Mouse (Mus musculus) hindbrain, embryonic 11.5 days (tissue): ENCODE measurements around the gene Stam. TPM values are rescaled to one million over a fixed set of nuclear protein-coding genes. Genes with fewer than 3 reads are reported as not detected.
A peak's percentile ranks its signal among the peaks of the same experiment; 100 is the strongest.

Source experiments
- ATAC-seq: fragments of 200-750 bp; cut with Nextera tagmentation; 2 replicates; pipeline ENCODE4 v1.8.0; 2017; ENCODE audit warnings: mild to moderate bottlenecking, moderate TSS enrichment, moderate library complexity; ENCODE audit not compliant: low FRiP score
- DNase-seq: peaks from one replicate; pipeline ENCODE4 v3.0.0-alpha.2; 2015; ENCODE audit warnings: low spot score
- H3K27ac ChIP-seq: fragments of 300-500 bp; sonication (generic); 2 replicates; pipeline ENCODE4 v1.5.1; 2014; ENCODE audit warnings: mild to moderate bottlenecking, low read depth, low read length
- H3K27me3 ChIP-seq: fragments of 300-500 bp; sonication (generic); 2 replicates; pipeline ENCODE4 v1.6.1; 2014; ENCODE audit warnings: mild to moderate bottlenecking, low read length, moderate library complexity, mixed read lengths; ENCODE audit not compliant: control insufficient read depth, insufficient read depth
- H3K36me3 ChIP-seq: fragments of 300-500 bp; sonication (generic); 2 replicates; pipeline ENCODE4 v1.6.1; 2014; ENCODE audit warnings: mild to moderate bottlenecking, low read length, moderate library complexity, mixed read lengths; ENCODE audit not compliant: control insufficient read depth, insufficient read depth
- H3K4me1 ChIP-seq: fragments of 300-500 bp; sonication (generic); replicated peaks from 2 replicates; pipeline ENCODE4 v1.6.1; 2014; ENCODE audit warnings: low read length, mixed read lengths; ENCODE audit not compliant: control insufficient read depth, insufficient read depth
- H3K4me2 ChIP-seq: fragments of 300-500 bp; sonication (generic); replicated peaks from 2 replicates; pipeline ENCODE4 v1.6.1; 2014; ENCODE audit warnings: mild to moderate bottlenecking, low read depth, low read length
- H3K4me3 ChIP-seq: fragments of 300-500 bp; sonication (generic); 2 replicates; pipeline ENCODE4 v1.5.1; 2014; ENCODE audit warnings: low read depth, low read length
- H3K9ac ChIP-seq: fragments of 300-500 bp; sonication (generic); 2 replicates; pipeline ENCODE4 v1.6.1; 2014; ENCODE audit warnings: low read depth, low read length
- H3K9me3 ChIP-seq: fragments of 300-500 bp; sonication (generic); 2 replicates; pipeline ENCODE4 v1.6.1; 2016; ENCODE audit warnings: low read length; ENCODE audit not compliant: control insufficient read depth
- WGBS: fragments of 180-500 bp; shearing (Covaris S2); extraction: QIAGEN DNeasy Blood & Tissue Kit; methylation state at CpG from one replicate; pipeline ENCODE4 v1.1.7; 2014; 5-methylcytosine and 5-hydroxymethylcytosine counted together
- polyA plus RNA-seq: library from polyadenylated mRNA; unstranded; fragments of >200 nt; fragmentation: Nextera tagmentation; extraction: Ambion mirVana; gene quantifications from 2 replicates; pipeline ENCODE4 v1.2.1, GENCODE M21; 2014

The Stam gene
- 116 TPM in 2 replicates for polyA plus RNA-seq

DNA sequence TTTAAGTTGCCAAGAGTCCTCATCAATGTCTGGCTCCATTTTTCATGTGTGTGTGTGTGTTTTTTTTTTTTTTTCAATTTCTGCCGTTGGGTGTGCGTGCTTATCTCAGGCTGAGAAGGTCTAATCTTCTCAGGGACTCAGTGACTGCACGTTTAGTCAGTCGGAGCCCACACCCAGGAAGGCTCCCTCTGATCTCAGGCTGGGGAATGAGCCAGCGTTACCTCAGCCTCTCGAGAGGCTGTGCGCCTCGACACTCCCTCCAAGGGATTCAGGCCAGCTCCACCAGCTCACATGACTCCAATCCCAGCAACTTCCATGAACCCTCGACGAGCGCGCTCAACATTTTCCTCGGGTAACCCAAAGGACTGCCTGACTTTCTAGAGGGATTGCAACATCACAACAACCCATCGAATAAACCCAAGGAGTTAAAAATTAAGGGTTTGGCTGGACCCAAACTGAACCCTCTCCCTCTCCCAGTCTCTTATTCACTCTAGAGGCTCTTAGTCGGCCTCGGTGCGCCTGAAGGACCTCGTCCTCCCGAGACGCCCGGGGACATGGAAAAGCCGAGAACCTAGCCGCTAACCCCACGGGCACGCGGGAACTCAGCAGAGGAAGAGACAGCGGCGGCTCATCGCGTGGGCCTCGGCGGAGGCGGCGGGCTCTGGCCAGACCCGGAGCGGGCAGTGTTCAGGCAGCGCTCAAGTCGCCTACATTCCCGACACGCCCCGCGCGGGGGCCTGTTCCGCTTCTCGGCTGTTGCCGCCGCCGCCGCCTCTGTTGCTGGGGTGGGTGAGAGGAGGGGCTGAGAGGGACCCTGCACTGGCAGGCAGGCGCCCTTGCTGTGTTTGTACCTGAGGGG, at the start of gene Stam:
Stam (plus strand) TSS at position 737 of the 859 bp plus-strand sequence.
- WGBS = under 1% methylated on average over 47 of the region's 50 CpGs
- H3K27ac ChIP-seq = peak within 1 kb of the TSS; percentile 86
- H3K27me3 ChIP-seq = no peaks in the 10 kb centered on the region
- no peaks in the 10 kb centered on the region for H3K36me3 ChIP-seq
- no peaks in the 10 kb centered on the region for H3K4me1 ChIP-seq
- ATAC-seq (peak; percentile 99), DNase-seq (peak; percentile 93)
- H3K9me3 ChIP-seq = no peaks in the 10 kb centered on the region
- peak within 1 kb of the TSS; percentile 70 for H3K4me2 ChIP-seq
- peak within 1 kb of the TSS; percentile 89 for H3K9ac ChIP-seq
- peak within 1 kb of the TSS; percentile 91 for H3K4me3 ChIP-seq

DNA sequence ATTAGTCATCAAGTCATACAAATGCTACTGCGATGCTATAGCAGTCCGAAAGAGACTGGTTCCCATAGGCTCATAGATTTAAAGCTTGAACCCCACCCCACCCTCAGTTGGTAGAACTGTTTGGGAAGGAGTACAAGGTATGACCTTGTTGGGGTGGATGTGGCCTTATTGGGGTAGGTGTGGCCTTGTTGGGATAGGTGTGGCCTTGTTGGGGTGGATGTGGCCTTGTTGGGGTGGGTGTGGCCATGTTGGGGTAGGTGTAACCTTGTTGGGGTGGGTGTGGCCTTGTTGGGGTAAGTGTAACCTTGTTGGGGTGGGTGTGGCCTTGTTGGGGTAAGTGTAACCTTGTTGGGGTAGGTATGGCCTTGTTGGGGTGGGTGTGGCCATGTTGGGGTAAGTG, 32.6 kb upstream of the Stam start:
- H3K27ac ChIP-seq = no peak overlapping the region
- DNase-seq (no peak), ATAC-seq (no peak)
- no peak overlapping the region for H3K9ac ChIP-seq
- H3K36me3 ChIP-seq = no peaks in the 10 kb centered on the region
- WGBS = 96% methylated on average over 2 of the region's 2 CpGs
- no peak overlapping the region for H3K4me3 ChIP-seq
- H3K4me2 ChIP-seq = no peak overlapping the region
- no peaks in the 10 kb centered on the region for H3K27me3 ChIP-seq
- no peaks in the 10 kb centered on the region for H3K9me3 ChIP-seq
- H3K4me1 ChIP-seq = no peaks in the 10 kb centered on the region

DNA sequence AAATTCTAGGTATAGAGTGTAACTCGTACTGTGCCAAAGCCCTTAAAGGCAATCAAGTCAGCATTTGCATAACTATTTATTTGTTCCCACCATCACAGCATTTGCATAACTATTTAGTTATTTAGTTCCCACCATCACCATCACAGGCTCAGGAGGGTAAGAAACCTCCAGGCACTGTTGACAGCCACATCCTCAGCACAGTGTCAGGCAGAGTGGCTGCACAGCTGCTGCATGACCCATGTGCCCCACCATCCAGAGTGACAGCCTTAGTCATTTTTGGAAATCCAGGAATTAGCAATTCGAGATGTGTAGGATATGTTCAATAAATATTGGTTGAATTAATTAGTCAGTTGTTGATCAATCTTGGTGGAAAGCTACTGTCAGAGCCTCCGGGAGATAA, 30.9 kb upstream of the Stam start:
- no peak for DNase-seq

DNA sequence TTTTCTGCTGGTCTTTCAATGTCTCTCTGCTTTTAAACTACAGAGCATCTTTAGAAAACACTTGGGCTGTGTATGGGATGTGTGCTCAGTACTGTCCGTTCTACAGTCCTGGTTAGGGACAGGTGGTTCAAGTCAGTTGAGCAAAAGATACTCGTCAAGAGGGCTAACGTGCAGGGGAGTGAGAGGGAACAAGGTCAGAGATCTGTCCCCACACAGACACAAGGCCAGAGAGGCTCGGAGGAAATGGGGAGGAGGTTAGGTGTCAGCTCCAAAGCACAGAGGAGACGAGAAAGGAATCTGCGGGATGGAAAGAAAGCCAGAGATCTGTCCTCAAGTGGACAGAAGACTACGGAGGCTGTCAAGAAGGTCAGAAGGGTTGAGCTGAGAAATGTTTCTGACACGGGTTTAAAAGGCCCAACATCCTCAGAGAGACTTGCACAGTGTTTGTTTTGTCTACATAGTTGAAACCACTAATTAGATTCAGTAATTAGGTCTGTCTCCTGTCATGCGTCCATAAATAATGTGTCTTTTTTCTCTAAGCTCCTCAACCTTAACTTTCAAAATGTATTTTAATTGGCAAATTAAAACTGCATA, 30.2 kb upstream of the Stam start:
- ATAC-seq (no peak), DNase-seq (no peak)
- no peak overlapping the region for H3K4me3 ChIP-seq
- no peak overlapping the region for H3K4me2 ChIP-seq
- H3K36me3 ChIP-seq = no peaks in the 10 kb centered on the region
- WGBS = 71% methylated on average over 9 of the region's 9 CpGs
- H3K27me3 ChIP-seq = no peaks in the 10 kb centered on the region
- no peaks in the 10 kb centered on the region for H3K9me3 ChIP-seq
- H3K9ac ChIP-seq = no peak overlapping the region
- no peak overlapping the region for H3K27ac ChIP-seq
- H3K4me1 ChIP-seq = no peaks in the 10 kb centered on the region

More for the DNA sequence above, 30.9 kb upstream of the Stam start:
- Histone ChIP-seq H3K36me3 (no peaks in the 10 kb centered on the region), H3K9ac (no peak overlapping the region), H3K9me3 (no peaks in the 10 kb centered on the region), H3K27me3 (no peaks in the 10 kb centered on the region), H3K4me2 (no peak overlapping the region), H3K4me3 (no peak overlapping the region), H3K27ac (no peak overlapping the region), H3K4me1 (no peaks in the 10 kb centered on the region)
- WGBS = 91% methylated on average over 3 of the region's 3 CpGs
- 0 out of 2 replicates have a peak, but pooled peaks have one; percentile 51 for ATAC-seq

DNA sequence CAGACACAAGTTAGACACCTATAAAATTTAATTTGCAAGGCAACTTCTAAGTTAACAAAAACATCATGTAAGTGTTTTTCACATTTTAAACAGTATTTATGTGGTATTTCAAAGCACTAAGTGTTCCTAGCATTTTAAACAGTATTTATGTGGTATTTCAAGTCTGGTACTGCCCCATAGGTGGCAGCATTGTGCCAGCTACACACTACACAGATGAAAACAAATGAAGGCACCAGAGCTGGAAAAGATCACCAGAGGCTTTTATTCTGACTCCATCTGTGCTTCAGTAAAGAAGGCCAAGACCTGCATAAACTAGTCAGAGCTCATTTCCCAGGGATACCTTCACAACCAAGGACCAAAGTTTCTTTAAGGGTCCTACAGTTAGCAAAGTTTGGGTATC, 25.5 kb upstream of the Stam start:
- ATAC-seq (peak; percentile 81), DNase-seq (peak; percentile 79)
- H3K4me2 ChIP-seq = no peak overlapping the region
- H3K9me3 ChIP-seq = no peaks in the 10 kb centered on the region
- H3K36me3 ChIP-seq = no peaks in the 10 kb centered on the region
- H3K27ac ChIP-seq = no peak overlapping the region
- H3K4me3 ChIP-seq = no peak overlapping the region
- H3K27me3 ChIP-seq = no peaks in the 10 kb centered on the region
- no peak overlapping the region for H3K9ac ChIP-seq
- H3K4me1 ChIP-seq = no peaks in the 10 kb centered on the region

DNA sequence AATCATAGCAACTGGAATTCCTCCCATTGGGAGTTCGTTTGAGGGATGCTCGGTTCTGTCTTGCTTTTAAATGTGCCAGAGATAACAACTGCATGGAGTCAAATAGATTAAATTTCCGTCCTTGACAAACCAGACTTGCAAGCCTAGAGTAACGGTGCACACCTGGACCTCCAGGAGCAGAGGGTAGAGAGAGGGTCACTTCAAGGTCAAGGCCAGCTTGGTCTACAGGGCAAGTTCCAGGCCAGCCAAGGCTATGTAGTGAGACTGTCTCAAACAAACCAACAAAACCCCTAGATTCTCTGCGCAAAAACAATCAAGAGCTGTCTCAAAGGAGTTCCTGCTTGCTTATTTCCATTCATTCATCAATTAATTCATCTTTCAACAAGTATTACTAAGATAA, 25.1 kb upstream of the Stam start:
- H3K4me3 ChIP-seq = no peak overlapping the region
- WGBS = 79% methylated on average over 5 of the region's 5 CpGs
- H3K9ac ChIP-seq = no peak overlapping the region
- ATAC-seq = no peak
- H3K4me1 ChIP-seq = no peaks in the 10 kb centered on the region
- H3K4me2 ChIP-seq = no peak overlapping the region
- no peaks in the 10 kb centered on the region for H3K9me3 ChIP-seq
- H3K36me3 ChIP-seq = no peaks in the 10 kb centered on the region
- no peak for DNase-seq
- H3K27ac ChIP-seq = no peak overlapping the region
- H3K27me3 ChIP-seq = no peaks in the 10 kb centered on the region

GRCm38 (mm10) chr2:14053618-14054017, 20.3 kb upstream of the Stam start:
- no peak overlapping the region for H3K4me3 ChIP-seq
- DNase-seq = no peak
- no peaks in the 10 kb centered on the region for H3K27me3 ChIP-seq
- no peak overlapping the region for H3K9ac ChIP-seq
- no peak overlapping the region for H3K4me2 ChIP-seq
- no peaks in the 10 kb centered on the region for H3K36me3 ChIP-seq
- ATAC-seq = no peak
- H3K9me3 ChIP-seq = no peaks in the 10 kb centered on the region
- H3K4me1 ChIP-seq = no peaks in the 10 kb centered on the region
- WGBS = 45% methylated on average over 3 of the region's 3 CpGs
- no peak overlapping the region for H3K27ac ChIP-seq

DNA sequence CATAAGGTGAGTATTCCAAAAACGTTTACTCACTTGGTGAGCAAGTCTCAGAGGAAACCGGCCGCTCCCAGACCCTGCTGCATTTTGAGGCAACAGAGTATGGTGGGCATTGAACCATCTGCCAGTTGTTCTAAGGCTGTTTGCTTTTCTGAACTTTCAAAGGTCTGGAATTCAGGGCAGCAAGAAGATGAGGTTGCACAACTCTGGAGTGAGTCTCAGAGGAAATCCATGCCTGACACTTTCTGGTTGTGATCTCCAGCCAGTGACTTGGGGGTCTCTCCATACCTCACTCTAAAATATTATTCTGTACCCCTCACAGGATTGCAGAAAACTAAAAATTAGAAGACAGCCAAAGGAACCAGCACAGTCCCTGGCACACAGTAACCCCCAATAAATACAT, 19.7 kb upstream of the Stam start:
- no peaks in the 10 kb centered on the region for H3K4me1 ChIP-seq
- no peak overlapping the region for H3K4me3 ChIP-seq
- 45% methylated on average over 3 of the region's 3 CpGs for WGBS
- H3K27me3 ChIP-seq = no peaks in the 10 kb centered on the region
- H3K9ac ChIP-seq = no peak overlapping the region
- no peak overlapping the region for H3K4me2 ChIP-seq
- H3K36me3 ChIP-seq = no peaks in the 10 kb centered on the region
- ATAC-seq = no peak
- no peak overlapping the region for H3K27ac ChIP-seq
- no peaks in the 10 kb centered on the region for H3K9me3 ChIP-seq
- DNase-seq = no peak

- ATAC-seq (peak; percentile 37), DNase-seq (no peak)
- no peaks in the 10 kb centered on the region for H3K27me3 ChIP-seq
- no peaks in the 10 kb centered on the region for H3K4me1 ChIP-seq
- WGBS = 5% methylated on average over 6 of the region's 6 CpGs
- peak overlapping the region; percentile 78 for H3K4me3 ChIP-seq
- peak overlapping the region; percentile 66 for H3K4me2 ChIP-seq
- H3K27ac ChIP-seq = peak overlapping the region; percentile 88
- peak overlapping the region; percentile 79 for H3K9ac ChIP-seq
- H3K9me3 ChIP-seq = no peaks in the 10 kb centered on the region
- H3K36me3 ChIP-seq = no peaks in the 10 kb centered on the region
These were observed 19.2 kb upstream of the Stam start for GRCm38 (mm10) chr2:14054716-14055115.
